Comparison of ENCODE assay signal across 8 mouse cellular contexts in genomic region chr16:18347931-18348600, GRCm38 (mm10). TPM values are rescaled to one million over a fixed set of nuclear protein-coding genes. Genes with fewer than 3 reads are reported as not detected.
A peak's percentile ranks its signal among the peaks of the same experiment; 100 is the strongest.
DNase-seq lines count a peak whose midpoint lies in the region; ATAC-seq and TF ChIP-seq lines count a peak whose summit lies in the region.

Tango2 (minus strand) TSS chr16:18348103.
Arvcf (plus strand) TSS chr16:18348182.

- no peaks in the 10 kb centered on the region for H3K27me3 ChIP-seq in intestine, postnatal 0 days (replicated peaks; ENCODE audit: control insufficient read depth, insufficient read depth, low read length)
- no peaks in the 10 kb centered on the region; the same call in 1 of the 2 replicates for H3K27me3 ChIP-seq in midbrain, embryonic 11.5 days (ENCODE audit: control insufficient read depth, insufficient read depth, low read length)

- peak; percentile 96 for DNase-seq in adrenal gland, adult 2 months
- DNase-seq in embryo, embryonic 9.5 days (ENCODE audit: extremely low spot score), result peak; percentile 93
- no peak for DNase-seq in gonadal fat pad, adult 2 months (ENCODE audit: low read depth)
- DNase-seq in left cerebral cortex, postnatal 36 days (ENCODE audit: low spot score in 2 of 2), result peak; percentile 94 to 96
- DNase-seq in midbrain, embryonic 11.5 days (ENCODE audit: low spot score, missing footprints), result peak; percentile 96
- DNase-seq in right cerebral cortex, postnatal 4 days, result peak; percentile 90

- peaks cover 3% of the 10 kb centered on the region; the same call in 1 of the 2 replicates for H3K4me1 ChIP-seq in intestine, postnatal 0 days (replicated peaks; ENCODE audit: control insufficient read depth, insufficient read depth, low read length)
- H3K4me1 ChIP-seq in midbrain, embryonic 11.5 days (ENCODE audit: control insufficient read depth, insufficient read depth, low read length), result peaks cover 21% of the 10 kb centered on the region

- ATAC-seq in intestine, postnatal 0 days, result peak; percentile 81
- peak; percentile 82 for ATAC-seq in midbrain, embryonic 11.5 days (ENCODE audit: low FRiP score)
- ATAC-seq in activated CD4-positive, CD25-positive, alpha-beta regulatory T cell, adult 4 months, result no peak

- peak within 1 kb of the TSS; percentile 99 for H3K4me2 ChIP-seq in intestine, postnatal 0 days (replicated peaks; ENCODE audit: low read depth)
- H3K4me2 ChIP-seq in midbrain, embryonic 11.5 days, result peak within 1 kb of the TSS; percentile 96

- WGBS in intestine, postnatal 0 days, result under 1% methylated on average over 44 of the region's 44 CpGs
- 1% methylated on average over 43 of the region's 44 CpGs for WGBS in midbrain, embryonic 11.5 days

- H3K9ac ChIP-seq in intestine, postnatal 0 days (ENCODE audit: low read depth, low read length), result peak within 1 kb of the TSS; percentile 60
- peak within 1 kb of the TSS; percentile 81 for H3K9ac ChIP-seq in midbrain, embryonic 11.5 days (ENCODE audit: low read length)

- peak; percentile 70 for TF ChIP-seq CTCF in intestine, postnatal 0 days (IDR thresholded peaks at IDR 0.05; ENCODE audit: low read depth)

- intact Hi-C loops in left cerebral cortex, postnatal 36 days (cut with DNase I), result loop anchor here (5.0 kb wide), 2 partner anchors 44 to 59 kb away; no protein-coding TSS in a partner anchor

- H3K9me3 ChIP-seq in intestine, postnatal 0 days (ENCODE audit: control insufficient read depth), result no peaks in the 10 kb centered on the region
- H3K9me3 ChIP-seq in midbrain, embryonic 11.5 days (ENCODE audit: control insufficient read depth, low read length), result no peaks in the 10 kb centered on the region

- no peak within 1 kb of the TSS for H3K27ac ChIP-seq in intestine, postnatal 0 days (ENCODE audit: low read depth, low read length)
- H3K27ac ChIP-seq in midbrain, embryonic 11.5 days (ENCODE audit: low read depth, low read length), result no peak within 1 kb of the TSS

- no peaks in the 10 kb centered on the region for H3K36me3 ChIP-seq in intestine, postnatal 0 days (ENCODE audit: control insufficient read depth, insufficient read depth)
- H3K36me3 ChIP-seq in midbrain, embryonic 11.5 days (ENCODE audit: control insufficient read depth, insufficient read depth, low read length), result no peaks in the 10 kb centered on the region

- H3K4me3 ChIP-seq in intestine, postnatal 0 days (ENCODE audit: low read depth, low read length), result peak within 1 kb of the TSS; percentile 68
- peak within 1 kb of the TSS; percentile 88 for H3K4me3 ChIP-seq in midbrain, embryonic 11.5 days (ENCODE audit: low read depth, low read length)

RNA-seq across cellular contexts. Expression of gene Tango2, which starts in this region (rescaled TPM):
- 10 to 100 TPM; 36.1 to 37.1 TPM for total RNA-seq in adrenal gland, adult 2 months (2021)
- polyA plus RNA-seq in adrenal gland, adult 2 months (2012; rRNA removed), result 40.6 and 51.1 TPM in 2 replicates
- polyA plus RNA-seq in gonadal fat pad, adult 2 months (2012; rRNA removed), result 31.0 and 43.2 TPM in 2 replicates
- polyA plus RNA-seq in intestine, postnatal 0 days (2015; fragmentation: Nextera tagmentation; extraction: Ambion mirVana), result 78.6 and 85.2 TPM in 2 replicates
- total RNA-seq in left cerebral cortex, postnatal 36 days (2021), result 100 to 1,000 TPM; 158 to 165 TPM
- polyA plus RNA-seq in midbrain, embryonic 11.5 days (2014; fragmentation: Nextera tagmentation; extraction: Ambion mirVana), result 38.9 and 39.2 TPM in 2 replicates
- 10 to 100 TPM; 55.4 to 58.0 TPM for polyA plus RNA-seq in activated CD4-positive, CD25-positive, alpha-beta regulatory T cell, adult 4 months (2017; shearing (Covaris generic))

RNA-seq across cellular contexts. Expression of gene Arvcf, which starts in this region (rescaled TPM):
- 10 to 100 TPM; 33.4 to 48.9 TPM for total RNA-seq in adrenal gland, adult 2 months (2021)
- polyA plus RNA-seq in adrenal gland, adult 2 months (2012; rRNA removed), result 54.2 and 59.1 TPM in 2 replicates
- 56.5 and 57.9 TPM in 2 replicates for polyA plus RNA-seq in gonadal fat pad, adult 2 months (2012; rRNA removed)
- 9.3 and 9.6 TPM in 2 replicates for polyA plus RNA-seq in intestine, postnatal 0 days (2015; fragmentation: Nextera tagmentation; extraction: Ambion mirVana)
- total RNA-seq in left cerebral cortex, postnatal 36 days (2021), result 10 to 100 TPM; 36.6 to 48.0 TPM
- 66.9 and 71.0 TPM in 2 replicates for polyA plus RNA-seq in midbrain, embryonic 11.5 days (2014; fragmentation: Nextera tagmentation; extraction: Ambion mirVana)
- under 1 TPM; 0.51 to 0.93 TPM for polyA plus RNA-seq in activated CD4-positive, CD25-positive, alpha-beta regulatory T cell, adult 4 months (2017; shearing (Covaris generic))

Comparison
In these comparisons a context has a peak if more than half of its experiments do, and no peak if none do; other contexts are left out.
1. RNA of gene Tango2 (total RNA-seq): 158 to 165 TPM in left cerebral cortex, postnatal 36 days; 36.1 to 37.1 TPM in adrenal gland, adult 2 months; every median in the first group is over 4 times any median in the second.